Mouse (Mus musculus): ENCODE results near the gene Bod1. TPM values are rescaled to one million over a fixed set of nuclear protein-coding genes. Genes with fewer than 3 reads are reported as not detected.

Bod1 gene
- 10 to 100 TPM; 10.9 to 11.9 TPM for total RNA-seq (2023)

GRCm38 (mm10) chr11:31671354-31672169 is at the start of gene Bod1:
Gene Bod1, minus strand, starts transcription at chr11:31671885.

Other genes with a start within 250 kb of the Bod1 start
- 10 to 100 TPM; 47.1 to 51.4 TPM for gene Cpeb4, start 200.3 kb upstream of the Bod1 start, total RNA-seq (2023)

Data from monocyte, adult 59 days (primary cell).